Mouse (Mus musculus) heart, postnatal 0 days (tissue): ENCODE results near the gene Klc3. TPM values are rescaled to one million over a fixed set of nuclear protein-coding genes. Genes with fewer than 3 reads are reported as not detected.

ENCODE experiments used
- ATAC-seq: fragments of 200-750 bp; cut with Nextera tagmentation; 2 replicates; pipeline ENCODE4 v1.8.0; 2017; ENCODE audit warnings: low read depth, moderate number of reproducible peaks, moderate library complexity; ENCODE audit not compliant: insufficient read depth
- DNase-seq: peaks from one replicate; pipeline ENCODE4 v3.0.0-alpha.2; 2016; ENCODE audit warnings: low spot score
- H3K27ac ChIP-seq: fragments of 300-500 bp; sonication (generic); 2 replicates; pipeline ENCODE4 v1.5.1; 2014; ENCODE audit warnings: low read depth, mild to moderate bottlenecking
- H3K27me3 ChIP-seq: fragments of 300-500 bp; sonication (generic); 2 replicates; pipeline ENCODE4 v1.6.1; 2014; ENCODE audit warnings: low read length, mixed read lengths; ENCODE audit not compliant: control insufficient read depth, insufficient read depth
- H3K36me3 ChIP-seq: fragments of 300-500 bp; sonication (generic); replicated peaks from 2 replicates; pipeline ENCODE4 v1.6.1; 2014; ENCODE audit warnings: low read length, mixed read lengths; ENCODE audit not compliant: control insufficient read depth, insufficient read depth
- H3K4me1 ChIP-seq: fragments of 300-500 bp; sonication (generic); 2 replicates; pipeline ENCODE4 v1.6.1; 2014; ENCODE audit warnings: antibody characterized with exemption; ENCODE audit not compliant: control insufficient read depth, insufficient read depth
- H3K4me2 ChIP-seq: fragments of 300-500 bp; sonication (generic); 2 replicates; pipeline ENCODE4 v1.6.1; 2014; ENCODE audit warnings: low read depth, mild to moderate bottlenecking, low read length, moderate library complexity
- H3K4me3 ChIP-seq: fragments of 300-500 bp; sonication (generic); 2 replicates; pipeline ENCODE4 v1.5.1; 2014; ENCODE audit warnings: low read depth, low read length
- H3K9ac ChIP-seq: fragments of 300-500 bp; sonication (generic); replicated peaks from 2 replicates; pipeline ENCODE4 v1.6.1; 2014; ENCODE audit warnings: low read depth, low read length, mixed read lengths
- H3K9me3 ChIP-seq: fragments of 300-500 bp; sonication (generic); replicated peaks from 2 replicates; pipeline ENCODE4 v1.6.1; 2016; ENCODE audit warnings: low read length; ENCODE audit not compliant: control insufficient read depth
- CTCF ChIP-seq: IDR thresholded peaks from 2 replicates; pipeline ENCODE4 v1.5.1; 2016; ENCODE audit warnings: antibody characterized with exemption, control low read depth, low read depth
- EP300 ChIP-seq: IDR thresholded peaks from 2 replicates; pipeline ENCODE4 v1.6.1; 2016; ENCODE audit warnings: antibody characterized with exemption, low read depth
- WGBS: fragments of 180-500 bp; shearing (Covaris S2); extraction: QIAGEN DNeasy Blood & Tissue Kit; methylation state at CpG from one replicate; pipeline ENCODE4 v1.1.7; 2014; 5-methylcytosine and 5-hydroxymethylcytosine counted together
- polyA plus RNA-seq: library from polyadenylated mRNA; unstranded; fragments of >200 nt; fragmentation: Nextera tagmentation; extraction: Ambion mirVana; gene quantifications from 2 replicates; pipeline ENCODE4 v1.2.1, GENCODE M21; 2015
- total RNA-seq: library from RNA; depleted of rRNA; stranded (reverse); fragments of >200 nt; gene quantifications from 2 replicates; pipeline ENCODE4 v1.2.3, GENCODE M21; 2014; ENCODE audit warnings: low replicate concordance

Gene Klc3
- total and polyA plus RNA-seq, 2 experiments from 2014 or later, result 0.72 TPM; not detected in 1

DNA sequence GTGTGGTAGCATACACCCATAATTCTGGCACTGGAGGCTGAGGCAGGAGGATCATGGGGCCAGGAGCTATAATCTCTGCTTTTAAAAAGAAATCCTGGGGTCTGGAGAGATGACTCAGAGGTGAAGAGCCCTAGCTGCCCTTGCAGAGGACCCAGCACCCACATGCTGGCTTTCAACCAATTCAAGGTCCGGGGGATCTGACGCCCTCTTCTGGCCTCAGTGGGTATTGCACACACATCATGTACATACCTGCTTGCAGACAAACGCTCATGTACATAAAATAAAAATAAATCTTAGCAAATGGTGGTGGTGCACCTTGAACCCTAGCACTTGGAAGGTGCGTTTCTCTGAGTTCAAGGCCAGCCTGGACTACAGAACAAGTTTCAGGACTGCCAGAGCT is 3.0 kb downstream of the Klc3 start:
- WGBS, result 81% methylated on average over 4 of the region's 4 CpGs
- ATAC-seq, result no peak

DNA sequence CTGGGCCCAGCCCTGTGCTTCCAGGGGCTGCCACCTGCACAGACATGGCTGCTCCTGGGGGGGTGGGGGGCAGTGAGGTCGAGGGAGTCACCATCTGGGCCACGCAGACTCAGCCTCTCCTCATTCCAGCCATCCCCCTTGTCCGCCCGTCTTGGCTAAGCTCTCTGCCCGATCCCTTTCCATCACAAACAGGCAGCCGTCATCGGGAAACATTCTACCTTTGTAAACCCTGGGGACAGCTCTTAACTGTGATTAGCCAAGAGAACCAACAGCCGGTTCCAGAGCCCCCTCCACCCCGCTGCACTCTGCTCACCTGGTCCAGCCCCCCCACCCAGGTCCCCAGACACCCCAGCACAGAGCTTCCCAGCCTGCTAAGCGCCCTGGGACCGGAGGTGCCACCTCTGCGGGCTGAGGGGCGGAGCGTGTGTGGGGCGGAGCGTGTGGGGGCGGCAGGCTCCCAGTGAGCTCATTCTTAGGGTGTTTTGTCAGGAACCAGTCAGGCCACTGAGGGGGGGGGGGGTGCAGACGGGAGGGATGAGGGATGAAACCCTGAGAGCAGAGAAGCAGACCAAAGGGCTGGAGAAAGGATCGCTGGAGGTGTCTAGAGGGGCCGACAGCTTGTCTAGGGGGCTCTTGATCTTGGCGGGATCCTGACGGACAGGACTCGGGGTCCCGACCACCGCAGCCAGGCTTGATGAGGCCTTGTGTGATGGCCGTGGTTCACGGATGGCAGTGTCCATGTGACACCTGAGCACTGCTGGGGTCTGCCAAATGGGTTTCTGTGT is 4.2 kb downstream of the Klc3 start:
- 2% methylated on average over 26 of the region's 27 CpGs for WGBS
- 0 out of 2 replicates have a peak, but pooled peaks have one; percentile 44 for ATAC-seq
- peak; percentile 25 for DNase-seq
- Histone ChIP-seq H3K4me1 (0 out of 2 replicates have a peak, but pooled peaks cover 5% of the 10 kb centered on the region), H3K4me3 (peak overlapping the region; percentile 31), H3K9me3 (peaks cover 5% of the 10 kb centered on the region; the same call in 1 of the 2 replicates), H3K36me3 (peaks cover 7% of the 10 kb centered on the region), H3K9ac (no peak overlapping the region; the same call in 1 of the 2 replicates), H3K27me3 (peaks cover 33% of the 10 kb centered on the region), H3K4me2 (peak overlapping the region; percentile 59), H3K27ac (no peak overlapping the region)
- TF ChIP-seq CTCF, result no peak
- TF ChIP-seq EP300, result no peak

More for the DNA sequence above, 3.0 kb downstream of the Klc3 start:
- H3K36me3 ChIP-seq, result no peaks in the 10 kb centered on the region
- H3K9me3 ChIP-seq, result peaks cover 5% of the 10 kb centered on the region; the same call in 1 of the 2 replicates
- H3K4me3 ChIP-seq, result no peak overlapping the region
- peaks cover 38% of the 10 kb centered on the region for H3K27me3 ChIP-seq
- H3K9ac ChIP-seq, result no peak overlapping the region
- H3K4me1 ChIP-seq, result 0 out of 2 replicates have a peak, but pooled peaks cover 5% of the 10 kb centered on the region
- H3K27ac ChIP-seq, result no peak overlapping the region
- H3K4me2 ChIP-seq, result no peak overlapping the region
- no peak for DNase-seq
- no peak for TF ChIP-seq EP300
- no peak for TF ChIP-seq CTCF

DNA sequence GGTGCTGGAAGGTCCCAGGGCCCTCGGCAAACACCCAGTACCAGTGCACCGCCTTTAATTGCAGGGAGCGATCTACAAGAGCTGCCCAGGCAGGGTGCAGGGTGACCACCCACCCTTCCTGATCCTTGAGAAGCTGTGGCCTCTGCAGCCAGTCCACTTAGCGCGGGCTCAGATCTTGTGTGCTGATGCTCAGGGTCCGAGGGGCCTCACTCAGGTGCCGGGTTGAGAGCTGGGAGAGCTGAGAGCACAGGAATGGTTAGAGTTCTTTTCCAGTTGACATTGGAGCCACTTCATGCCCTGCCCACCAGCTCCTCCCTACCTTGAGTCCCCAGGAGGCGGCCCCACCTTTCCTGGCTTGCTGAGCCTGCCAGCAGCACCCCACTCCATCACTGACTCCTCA is 9.4 kb downstream of the Klc3 start:
- WGBS, result 88% methylated on average over 8 of the region's 8 CpGs
- H3K27ac ChIP-seq, result no peak overlapping the region
- ATAC-seq, result no peak

DNA sequence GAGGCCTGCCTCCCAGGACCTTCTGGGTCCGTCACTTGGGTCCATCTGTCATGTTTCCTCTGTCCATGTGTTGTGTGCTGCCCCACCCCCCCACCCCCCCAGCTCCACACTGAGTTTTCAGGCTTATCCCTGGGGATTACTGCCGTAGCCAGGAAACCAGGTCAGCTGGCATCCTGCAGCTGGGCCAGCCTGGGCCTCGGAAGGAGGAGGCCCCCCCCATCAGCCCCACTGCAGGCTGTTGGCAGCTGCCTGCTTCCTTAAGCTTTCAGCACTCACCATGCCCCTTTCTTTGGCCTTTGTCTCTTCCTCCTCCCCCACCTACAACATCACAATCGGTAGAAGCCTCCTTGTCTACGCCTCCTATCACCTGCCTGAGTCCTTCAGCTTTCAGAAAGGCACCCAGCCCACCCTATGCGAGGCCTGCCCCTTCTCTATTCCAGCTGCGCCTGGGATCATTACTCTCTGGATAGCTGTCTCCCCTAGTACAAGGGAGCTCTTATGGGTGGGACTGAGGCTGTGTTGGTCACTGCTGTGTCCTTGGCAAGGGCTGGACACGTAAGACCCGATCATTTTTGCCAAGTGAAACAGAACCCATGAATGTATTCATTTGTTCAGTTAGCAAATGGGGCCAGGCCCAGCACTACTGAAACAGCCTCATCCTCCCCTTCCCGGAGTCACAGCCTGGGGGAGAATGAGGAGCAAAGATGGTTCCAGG is 15.0 kb downstream of the Klc3 start:
- no peak overlapping the region for H3K4me3 ChIP-seq

More for the DNA sequence above, 9.4 kb downstream of the Klc3 start:
- no peak overlapping the region for H3K4me2 ChIP-seq
- TF ChIP-seq CTCF (no peak), EP300 (no peak)
- H3K36me3 ChIP-seq, result peaks cover 59% of the 10 kb centered on the region
- no peak overlapping the region for H3K9ac ChIP-seq
- peaks cover 4% of the 10 kb centered on the region for H3K27me3 ChIP-seq
- H3K4me3 ChIP-seq, result no peak overlapping the region
- H3K4me1 ChIP-seq, result no peaks in the 10 kb centered on the region
- no peaks in the 10 kb centered on the region for H3K9me3 ChIP-seq
- DNase-seq, result no peak

DNA sequence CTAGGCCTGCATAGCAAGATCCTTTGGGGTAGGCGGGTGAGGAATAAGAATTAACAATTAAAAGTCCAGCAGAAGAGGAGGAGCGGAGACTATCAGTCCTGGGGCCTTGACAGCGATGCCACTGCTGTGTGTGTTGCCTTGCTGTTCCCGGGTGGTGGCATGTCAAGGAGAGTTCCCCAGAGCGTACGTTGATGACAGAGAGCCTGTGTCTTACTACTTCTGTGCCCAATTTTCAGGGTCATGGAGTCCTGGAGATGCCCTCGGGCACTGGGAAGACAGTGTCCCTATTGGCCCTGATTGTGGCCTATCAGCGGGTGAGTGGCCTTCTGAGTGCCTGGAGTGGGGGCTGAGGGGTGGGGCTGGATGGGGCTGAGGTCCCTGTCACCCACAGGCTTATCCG is 20.2 kb downstream of the Klc3 start:
- 86% methylated on average over 9 of the region's 9 CpGs for WGBS
- H3K27ac ChIP-seq, result no peak overlapping the region

More for the DNA sequence above, 15.0 kb downstream of the Klc3 start:
- H3K9me3 ChIP-seq, result no peaks in the 10 kb centered on the region
- H3K27me3 ChIP-seq, result no peaks in the 10 kb centered on the region
- H3K4me1 ChIP-seq, result no peaks in the 10 kb centered on the region
- TF ChIP-seq EP300 (no peak), CTCF (no peak)
- ATAC-seq (no peak), DNase-seq (no peak)
- 65% methylated on average over 10 of the region's 10 CpGs for WGBS
- H3K27ac ChIP-seq, result no peak overlapping the region
- peaks cover 98% of the 10 kb centered on the region for H3K36me3 ChIP-seq
- H3K9ac ChIP-seq, result no peak overlapping the region
- H3K4me2 ChIP-seq, result no peak overlapping the region

More for the DNA sequence above, 20.2 kb downstream of the Klc3 start:
- H3K36me3 ChIP-seq, result peaks cover 50% of the 10 kb centered on the region
- H3K4me2 ChIP-seq, result no peak overlapping the region
- peaks cover 6% of the 10 kb centered on the region; the same call in 1 of the 2 replicates for H3K4me1 ChIP-seq
- TF ChIP-seq EP300 (no peak), CTCF (no peak)
- no peak overlapping the region for H3K4me3 ChIP-seq
- H3K9ac ChIP-seq, result no peak overlapping the region
- no peak for ATAC-seq
- H3K27me3 ChIP-seq, result no peaks in the 10 kb centered on the region
- no peak for DNase-seq
- H3K9me3 ChIP-seq, result no peaks in the 10 kb centered on the region
